Mouse (Mus musculus): Measurements from ENCODE around the gene Urgcp. TPM values are rescaled to one million over a fixed set of nuclear protein-coding genes. Genes with fewer than 3 reads are reported as not detected.

The Urgcp gene
- polyA plus RNA-seq, 1 experiment from 2014 or later: 35.2 TPM

- Histone ChIP-seq H3K36me3 (ENCODE audit: control insufficient read depth, insufficient read depth) (no peaks in the 10 kb centered on the region), H3K4me3 (replicated peaks; ENCODE audit: low read length) (no peak overlapping the region), H3K27ac (ENCODE audit: low read length) (no peak overlapping the region), H3K9ac (replicated peaks; ENCODE audit: low read depth, low read length) (no peak overlapping the region), H3K4me2 (ENCODE audit: low read length) (no peak overlapping the region), H3K4me1 (replicated peaks; ENCODE audit: control insufficient read depth, insufficient read depth, low read length) (no peaks in the 10 kb centered on the region), H3K27me3 (replicated peaks; ENCODE audit: control insufficient read depth, insufficient read depth, low read length) (no peaks in the 10 kb centered on the region), H3K9me3 (ENCODE audit: control insufficient read depth, low read length) (no peaks in the 10 kb centered on the region)
- ATAC-seq: no peak
- WGBS: 80% methylated on average over 6 of the region's 6 CpGs
These were observed 79.6 kb downstream of the Urgcp start for GRCm38 (mm10) chr11:5682541-5682940.

Other genes with a start within 250 kb of the Urgcp start
- gene Xbp1, start 241.7 kb downstream of the Urgcp start, polyA plus RNA-seq (2015; fragmentation: Nextera tagmentation; extraction: Ambion mirVana): 135 and 146 TPM in 2 replicates
- gene Ccdc117, start 220.2 kb downstream of the Urgcp start, polyA plus RNA-seq (2015; fragmentation: Nextera tagmentation; extraction: Ambion mirVana): 12.3 and 15.5 TPM in 2 replicates
- gene Ankrd36, start 192.7 kb downstream of the Urgcp start, polyA plus RNA-seq (2015; fragmentation: Nextera tagmentation; extraction: Ambion mirVana): not detected in 2 replicates
- gene Mrps24, start 46.7 kb downstream of the Urgcp start, polyA plus RNA-seq (2015; fragmentation: Nextera tagmentation; extraction: Ambion mirVana): 168 and 171 TPM in 2 replicates
- gene Dbnl, start 26.1 kb upstream of the Urgcp start, polyA plus RNA-seq (2015; fragmentation: Nextera tagmentation; extraction: Ambion mirVana): 139 and 141 TPM in 2 replicates
- gene Pgam2, start 41.4 kb upstream of the Urgcp start, polyA plus RNA-seq (2015; fragmentation: Nextera tagmentation; extraction: Ambion mirVana): 1.9 and 2.4 TPM in 2 replicates
- gene Polm, start 75.6 kb upstream of the Urgcp start, polyA plus RNA-seq (2015; fragmentation: Nextera tagmentation; extraction: Ambion mirVana): 8.7 and 8.8 TPM in 2 replicates
- gene Aebp1, start 99.6 kb upstream of the Urgcp start, polyA plus RNA-seq (2015; fragmentation: Nextera tagmentation; extraction: Ambion mirVana): 12.6 and 18.5 TPM in 2 replicates
- 72.1 and 75.8 TPM in 2 replicates for gene Pold2, start 115.9 kb upstream of the Urgcp start, polyA plus RNA-seq (2015; fragmentation: Nextera tagmentation; extraction: Ambion mirVana)
- gene Myl7, start 136.4 kb upstream of the Urgcp start, polyA plus RNA-seq (2015; fragmentation: Nextera tagmentation; extraction: Ambion mirVana): not detected in 2 replicates
- gene Gck, start 187.7 kb upstream of the Urgcp start, polyA plus RNA-seq (2015; fragmentation: Nextera tagmentation; extraction: Ambion mirVana): 5.5 and 8.2 TPM in 2 replicates
- gene Ykt6, start 193.3 kb upstream of the Urgcp start, polyA plus RNA-seq (2015; fragmentation: Nextera tagmentation; extraction: Ambion mirVana): 93.4 and 111 TPM in 2 replicates